Mouse (Mus musculus) lung, embryonic 14.5 days (tissue): ENCODE data around the gene Rufy1. TPM values are rescaled to one million over a fixed set of nuclear protein-coding genes. Genes with fewer than 3 reads are reported as not detected.

ENCODE experiments used
- ATAC-seq: fragments of 200-750 bp; cut with Nextera tagmentation; 2 replicates; pipeline ENCODE4 v1.8.0; 2017; ENCODE audit warnings: mild to moderate bottlenecking, moderate TSS enrichment, moderate library complexity; ENCODE audit not compliant: insufficient read depth
- DNase-seq: peaks from one replicate; pipeline ENCODE4 v3.0.0-alpha.2; 2015
- H3K27ac ChIP-seq: fragments of 300-500 bp; sonication (generic); 2 replicates; pipeline ENCODE4 v1.5.1; 2014; ENCODE audit warnings: low read depth, mild to moderate bottlenecking, moderate library complexity
- H3K27me3 ChIP-seq: fragments of 300-500 bp; sonication (generic); 2 replicates; pipeline ENCODE4 v1.6.1; 2014; ENCODE audit warnings: low read length, control low read depth; ENCODE audit not compliant: insufficient read depth
- H3K36me3 ChIP-seq: fragments of 300-500 bp; sonication (generic); 2 replicates; pipeline ENCODE4 v1.6.1; 2014; ENCODE audit warnings: control low read depth; ENCODE audit not compliant: insufficient read depth
- H3K4me1 ChIP-seq: fragments of 300-500 bp; sonication (generic); 2 replicates; pipeline ENCODE4 v1.6.1; 2014; ENCODE audit warnings: antibody characterized with exemption, control low read depth; ENCODE audit not compliant: insufficient read depth
- H3K4me2 ChIP-seq: fragments of 300-500 bp; sonication (generic); 2 replicates; pipeline ENCODE4 v1.6.1; 2014; ENCODE audit warnings: mild to moderate bottlenecking
- H3K4me3 ChIP-seq: fragments of 300-500 bp; sonication (generic); 2 replicates; pipeline ENCODE4 v1.5.1; 2014; ENCODE audit warnings: low read depth, low read length
- H3K9ac ChIP-seq: fragments of 300-500 bp; sonication (generic); 2 replicates; pipeline ENCODE4 v1.6.1; 2014
- H3K9me3 ChIP-seq: fragments of 300-500 bp; sonication (generic); 2 replicates; pipeline ENCODE4 v1.6.1; 2016; ENCODE audit warnings: low read depth, low read length, control low read depth
- CTCF ChIP-seq: IDR thresholded peaks from 2 replicates; pipeline ENCODE4 v1.5.1; 2016; ENCODE audit warnings: antibody characterized with exemption, low read depth
- WGBS: fragments of 180-500 bp; shearing (Covaris S2); extraction: QIAGEN DNeasy Blood & Tissue Kit; methylation state at CpG from one replicate; pipeline ENCODE4 v1.1.7; 2014; 5-methylcytosine and 5-hydroxymethylcytosine counted together
- polyA plus RNA-seq: library from polyadenylated mRNA; unstranded; fragments of >200 nt; fragmentation: Nextera tagmentation; extraction: Ambion mirVana; gene quantifications from 2 replicates; pipeline ENCODE4 v1.2.1, GENCODE M21; 2014

The Rufy1 gene
- polyA plus RNA-seq, 1 experiment from 2014 or later = 24.4 TPM

- Histone ChIP-seq H3K9me3 (no peaks in the 10 kb centered on the region), H3K4me3 (no peak overlapping the region), H3K36me3 (peaks cover 26% of the 10 kb centered on the region; the same call in 1 of the 2 replicates), H3K4me2 (no peak overlapping the region), H3K27ac (no peak overlapping the region), H3K27me3 (no peaks in the 10 kb centered on the region), H3K4me1 (no peaks in the 10 kb centered on the region), H3K9ac (no peak overlapping the region)
- DNase-seq = no peak
- 50% methylated on average over 6 of the region's 6 CpGs for WGBS
- no peak for TF ChIP-seq CTCF
- no peak for ATAC-seq
Measured at GRCm38 (mm10) chr11:50407235-50407634, 23.7 kb downstream of the Rufy1 start.

GRCm38 (mm10) chr11:50403367-50404014 is 27.4 kb downstream of the Rufy1 start:
- WGBS = 67% methylated on average over 10 of the region's 10 CpGs
- no peak overlapping the region for H3K4me2 ChIP-seq

GRCm38 (mm10) chr11:50402481-50402880 is 28.4 kb downstream of the Rufy1 start:
- ATAC-seq (no peak), DNase-seq (no peak)
- H3K4me2 ChIP-seq = no peak overlapping the region
- no peak for TF ChIP-seq CTCF
- no peaks in the 10 kb centered on the region for H3K4me1 ChIP-seq
- no peak overlapping the region for H3K9ac ChIP-seq
- no peaks in the 10 kb centered on the region for H3K27me3 ChIP-seq
- H3K4me3 ChIP-seq = no peak overlapping the region
- peaks cover 41% of the 10 kb centered on the region for H3K36me3 ChIP-seq
- WGBS = 95% methylated on average over 3 of the region's 3 CpGs
- H3K27ac ChIP-seq = no peak overlapping the region
- H3K9me3 ChIP-seq = no peaks in the 10 kb centered on the region

More at GRCm38 (mm10) chr11:50403367-50404014, 27.4 kb downstream of the Rufy1 start:
- Histone ChIP-seq H3K9ac (no peak overlapping the region), H3K36me3 (peaks cover 32% of the 10 kb centered on the region), H3K27ac (no peak overlapping the region), H3K27me3 (no peaks in the 10 kb centered on the region), H3K9me3 (no peaks in the 10 kb centered on the region), H3K4me1 (no peaks in the 10 kb centered on the region), H3K4me3 (no peak overlapping the region)
- ATAC-seq = peak; percentile 63
- DNase-seq = peak; percentile 64
- TF ChIP-seq CTCF = no peak

- Histone ChIP-seq H3K9ac (no peak overlapping the region), H3K27ac (no peak overlapping the region), H3K9me3 (no peaks in the 10 kb centered on the region), H3K27me3 (no peaks in the 10 kb centered on the region), H3K36me3 (peaks cover 65% of the 10 kb centered on the region), H3K4me3 (no peak overlapping the region), H3K4me2 (no peak overlapping the region), H3K4me1 (no peaks in the 10 kb centered on the region)
- ATAC-seq (no peak), DNase-seq (no peak)
- WGBS = 78% methylated on average over 13 of the region's 13 CpGs
- no peak for TF ChIP-seq CTCF
Measured at GRCm38 (mm10) chr11:50398803-50399202, 32.1 kb downstream of the Rufy1 start.

- Histone ChIP-seq H3K4me3 (no peak overlapping the region), H3K4me1 (no peaks in the 10 kb centered on the region), H3K9ac (no peak overlapping the region), H3K27ac (no peak overlapping the region), H3K4me2 (no peak overlapping the region), H3K27me3 (no peaks in the 10 kb centered on the region), H3K9me3 (no peaks in the 10 kb centered on the region), H3K36me3 (peaks cover 65% of the 10 kb centered on the region)
- no peak for TF ChIP-seq CTCF
- ATAC-seq (no peak), DNase-seq (no peak)
- 66% methylated on average over 9 of the region's 9 CpGs for WGBS
Measured at GRCm38 (mm10) chr11:50397316-50397715, 33.6 kb downstream of the Rufy1 start.

- no peak for TF ChIP-seq CTCF
- ATAC-seq (no peak), DNase-seq (no peak)
- H3K4me2 ChIP-seq = no peak overlapping the region
- no peak overlapping the region for H3K9ac ChIP-seq
- H3K4me3 ChIP-seq = no peak overlapping the region
- H3K36me3 ChIP-seq = peaks cover 62% of the 10 kb centered on the region
- no peaks in the 10 kb centered on the region for H3K4me1 ChIP-seq
- H3K27me3 ChIP-seq = no peaks in the 10 kb centered on the region
- H3K9me3 ChIP-seq = no peaks in the 10 kb centered on the region
- no peak overlapping the region for H3K27ac ChIP-seq
- WGBS = 72% methylated on average over 11 of the region's 11 CpGs
Measured at GRCm38 (mm10) chr11:50396766-50397307, 34.1 kb downstream of the Rufy1 start.

GRCm38 (mm10) chr11:50394731-50395130 is 36.2 kb downstream of the Rufy1 start:
- DNase-seq = no peak
- Histone ChIP-seq H3K9ac (no peak overlapping the region), H3K4me3 (no peak overlapping the region), H3K9me3 (no peaks in the 10 kb centered on the region), H3K27me3 (no peaks in the 10 kb centered on the region), H3K4me2 (no peak overlapping the region), H3K36me3 (peaks cover 54% of the 10 kb centered on the region), H3K27ac (no peak overlapping the region), H3K4me1 (no peaks in the 10 kb centered on the region)
- no peak for ATAC-seq
- no peak for TF ChIP-seq CTCF
- WGBS = 88% methylated on average over 7 of the region's 7 CpGs
